Mouse (Mus musculus): ENCODE measurements around the gene Banp. TPM values are rescaled to one million over a fixed set of nuclear protein-coding genes. Genes with fewer than 3 reads are reported as not detected.

Banp gene
- polyA plus RNA-seq, 1 experiment from 2014 or later: 58.8 TPM

- no peaks in the 10 kb centered on the region for H3K27me3 ChIP-seq
- 83% methylated on average over 4 of the region's 4 CpGs for WGBS
These were observed 19.5 kb upstream of the Banp start for GRCm38 (mm10) chr8:121930047-121930446.

GRCm38 (mm10) chr8:121931571-121931970 is 18.0 kb upstream of the Banp start:
- Histone ChIP-seq H3K4me2 (replicated peaks) (no peak overlapping the region), H3K4me3 (no peak overlapping the region), H3K4me1 (peaks cover 16% of the 10 kb centered on the region), H3K9me3 (no peaks in the 10 kb centered on the region), H3K27ac (replicated peaks) (no peak overlapping the region), H3K27me3 (no peaks in the 10 kb centered on the region), H3K9ac (replicated peaks) (no peak overlapping the region), H3K36me3 (no peaks in the 10 kb centered on the region)
- ATAC-seq (ENCODE audit: low FRiP score, low read depth): no peak
- 87% methylated on average over 7 of the region's 7 CpGs for WGBS

More at GRCm38 (mm10) chr8:121930047-121930446, 19.5 kb upstream of the Banp start:
- Histone ChIP-seq H3K27ac (replicated peaks) (no peak overlapping the region), H3K36me3 (no peaks in the 10 kb centered on the region), H3K9me3 (no peaks in the 10 kb centered on the region), H3K4me3 (no peak overlapping the region), H3K4me2 (replicated peaks) (no peak overlapping the region), H3K4me1 (peaks cover 7% of the 10 kb centered on the region), H3K9ac (replicated peaks) (no peak overlapping the region)
- ATAC-seq (ENCODE audit: low FRiP score, low read depth): no peak

- Histone ChIP-seq H3K4me2 (replicated peaks) (no peak overlapping the region), H3K4me3 (no peak overlapping the region), H3K27ac (replicated peaks) (no peak overlapping the region), H3K4me1 (peaks cover 16% of the 10 kb centered on the region), H3K9me3 (no peaks in the 10 kb centered on the region), H3K27me3 (no peaks in the 10 kb centered on the region), H3K36me3 (no peaks in the 10 kb centered on the region), H3K9ac (replicated peaks) (no peak overlapping the region)
- no peak for ATAC-seq (ENCODE audit: low FRiP score, low read depth)
- 78% methylated on average over 12 of the region's 12 CpGs for WGBS
These were observed 17.4 kb upstream of the Banp start for GRCm38 (mm10) chr8:121932026-121932667.

- 84% methylated on average over 14 of the region's 14 CpGs for WGBS
- H3K9me3 ChIP-seq: no peaks in the 10 kb centered on the region
These were observed 16.7 kb upstream of the Banp start for GRCm38 (mm10) chr8:121932668-121933520.

GRCm38 (mm10) chr8:121934506-121934905 is 15.0 kb upstream of the Banp start:
- Histone ChIP-seq H3K9ac (replicated peaks) (no peak overlapping the region), H3K4me2 (replicated peaks) (no peak overlapping the region), H3K4me3 (no peak overlapping the region), H3K27me3 (no peaks in the 10 kb centered on the region), H3K4me1 (peaks cover 16% of the 10 kb centered on the region), H3K9me3 (no peaks in the 10 kb centered on the region), H3K27ac (replicated peaks) (peak overlapping the region; percentile 63), H3K36me3 (no peaks in the 10 kb centered on the region)
- 0 out of 2 replicates have a peak, but pooled peaks have one; percentile 32 for ATAC-seq (ENCODE audit: low FRiP score, low read depth)
- WGBS: 35% methylated on average over 4 of the region's 4 CpGs

More at GRCm38 (mm10) chr8:121932668-121933520, 16.7 kb upstream of the Banp start:
- no peaks in the 10 kb centered on the region for H3K36me3 ChIP-seq
- H3K27ac ChIP-seq (replicated peaks): no peak overlapping the region
- no peak overlapping the region for H3K9ac ChIP-seq (replicated peaks)
- H3K4me1 ChIP-seq: peaks cover 16% of the 10 kb centered on the region
- ATAC-seq (ENCODE audit: low FRiP score, low read depth): no peak
- H3K4me3 ChIP-seq: no peak overlapping the region
- no peak overlapping the region for H3K4me2 ChIP-seq (replicated peaks)
- H3K27me3 ChIP-seq: no peaks in the 10 kb centered on the region

GRCm38 (mm10) chr8:121934923-121935322 is 14.6 kb upstream of the Banp start:
- no peaks in the 10 kb centered on the region for H3K27me3 ChIP-seq
- no peaks in the 10 kb centered on the region for H3K9me3 ChIP-seq
- H3K9ac ChIP-seq (replicated peaks): no peak overlapping the region; the same call in 1 of the 2 replicates
- 0 out of 2 replicates have a peak, but pooled peaks have one; percentile 28 for ATAC-seq (ENCODE audit: low FRiP score, low read depth)
- peaks cover 16% of the 10 kb centered on the region for H3K4me1 ChIP-seq
- H3K4me3 ChIP-seq: no peak overlapping the region
- H3K36me3 ChIP-seq: no peaks in the 10 kb centered on the region
- H3K4me2 ChIP-seq (replicated peaks): no peak overlapping the region
- H3K27ac ChIP-seq (replicated peaks): peak overlapping the region; percentile 63

GRCm38 (mm10) chr8:121935341-121936294 is 13.9 kb upstream of the Banp start:
- H3K9ac ChIP-seq (replicated peaks): no peak overlapping the region; the same call in 1 of the 2 replicates
- peak overlapping the region; percentile 63 for H3K27ac ChIP-seq (replicated peaks)

GRCm38 (mm10) chr8:121936391-121936790 is 13.2 kb upstream of the Banp start:
- Histone ChIP-seq H3K27me3 (no peaks in the 10 kb centered on the region), H3K27ac (replicated peaks) (no peak overlapping the region)
- WGBS: 87% methylated on average over 14 of the region's 14 CpGs

More at GRCm38 (mm10) chr8:121935341-121936294, 13.9 kb upstream of the Banp start:
- WGBS: 43% methylated on average over 12 of the region's 12 CpGs
- Histone ChIP-seq H3K27me3 (no peaks in the 10 kb centered on the region), H3K9me3 (no peaks in the 10 kb centered on the region), H3K4me1 (peaks cover 16% of the 10 kb centered on the region), H3K4me2 (replicated peaks) (no peak overlapping the region), H3K4me3 (no peak overlapping the region), H3K36me3 (no peaks in the 10 kb centered on the region)
- ATAC-seq (ENCODE audit: low FRiP score, low read depth): peak; percentile 89

GRCm38 (mm10) chr8:121938732-121939131 is 10.8 kb upstream of the Banp start:
- H3K4me1 ChIP-seq: peaks cover 16% of the 10 kb centered on the region
- no peak overlapping the region for H3K27ac ChIP-seq (replicated peaks)
- H3K27me3 ChIP-seq: no peaks in the 10 kb centered on the region
- no peak overlapping the region for H3K4me2 ChIP-seq (replicated peaks)
- WGBS: 88% methylated on average over 7 of the region's 7 CpGs
- no peaks in the 10 kb centered on the region for H3K9me3 ChIP-seq
- H3K4me3 ChIP-seq: no peak overlapping the region
- H3K9ac ChIP-seq (replicated peaks): no peak overlapping the region
- no peak for ATAC-seq (ENCODE audit: low FRiP score, low read depth)
- H3K36me3 ChIP-seq: no peaks in the 10 kb centered on the region

More at GRCm38 (mm10) chr8:121936391-121936790, 13.2 kb upstream of the Banp start:
- H3K9me3 ChIP-seq: no peaks in the 10 kb centered on the region
- no peaks in the 10 kb centered on the region for H3K36me3 ChIP-seq
- no peak overlapping the region for H3K9ac ChIP-seq (replicated peaks)
- H3K4me3 ChIP-seq: no peak overlapping the region
- no peak for ATAC-seq (ENCODE audit: low FRiP score, low read depth)
- peaks cover 16% of the 10 kb centered on the region for H3K4me1 ChIP-seq
- H3K4me2 ChIP-seq (replicated peaks): no peak overlapping the region

GRCm38 (mm10) chr8:121943057-121943540 is 6.5 kb upstream of the Banp start:
- H3K27me3 ChIP-seq: 0 out of 2 replicates have a peak, but pooled peaks cover 10% of the 10 kb centered on the region
- H3K4me3 ChIP-seq: no peak overlapping the region
- 33% methylated on average over 2 of the region's 2 CpGs for WGBS
- H3K9ac ChIP-seq (replicated peaks): no peak overlapping the region
- no peak for ATAC-seq (ENCODE audit: low FRiP score, low read depth)
- peaks cover 16% of the 10 kb centered on the region for H3K4me1 ChIP-seq
- H3K9me3 ChIP-seq: no peaks in the 10 kb centered on the region
- H3K27ac ChIP-seq (replicated peaks): no peak overlapping the region
- no peaks in the 10 kb centered on the region for H3K36me3 ChIP-seq
- no peak overlapping the region for H3K4me2 ChIP-seq (replicated peaks)

GRCm38 (mm10) chr8:121943716-121944115 is 5.8 kb upstream of the Banp start:
- no peaks in the 10 kb centered on the region for H3K9me3 ChIP-seq
- H3K36me3 ChIP-seq: no peaks in the 10 kb centered on the region
- H3K27me3 ChIP-seq: 0 out of 2 replicates have a peak, but pooled peaks cover 10% of the 10 kb centered on the region
- no peak overlapping the region for H3K27ac ChIP-seq (replicated peaks)
- no peak overlapping the region for H3K4me3 ChIP-seq
- no peak for ATAC-seq (ENCODE audit: low FRiP score, low read depth)
- peaks cover 22% of the 10 kb centered on the region for H3K4me1 ChIP-seq
- no peak overlapping the region for H3K9ac ChIP-seq (replicated peaks)
- WGBS: 86% methylated on average over 8 of the region's 8 CpGs
- H3K4me2 ChIP-seq (replicated peaks): no peak overlapping the region
